Mouse (Mus musculus) adrenal gland, postnatal 14 days (tissue): ENCODE data around the gene Tmem209. TPM values are rescaled to one million over a fixed set of nuclear protein-coding genes. Genes with fewer than 3 reads are reported as not detected.

ENCODE experiments used
- DNase-seq: peaks from one replicate; pipeline ENCODE4 v3.0.0; 2021; ENCODE audit warnings: mixed read lengths
- long read RNA-seq, 2 experiments: library from polyadenylated mRNA; stranded (forward); transcript quantifications; one replicate each; pipeline ENCODE4 v2.0.0; 2021
- total RNA-seq: library from RNA; stranded (reverse); gene quantifications from 2 replicates; pipeline ENCODE4 v1.2.3, GENCODE M21; 2021

The Tmem209 gene
- 24.1 and 24.7 TPM in 2 replicates for total RNA-seq
- long read RNA-seq, experiment 1, transcript Tmem209-204 (15 exons, 3,485 nt): major isoform, 9 of 15 reads
- long read RNA-seq, experiment 1, partial matches to known transcripts: 1 of 15 reads
- long read RNA-seq, experiment 1, other reads (novel, unspliced or antisense): 4 of 15 reads
- long read RNA-seq, experiment 2, transcript Tmem209-204 (15 exons, 3,485 nt): major isoform, 7 of 10 reads
- long read RNA-seq, experiment 2, partial matches to known transcripts: 0 of 10 reads
- long read RNA-seq, experiment 2, other reads (novel, unspliced or antisense): 2 of 10 reads

DNA sequence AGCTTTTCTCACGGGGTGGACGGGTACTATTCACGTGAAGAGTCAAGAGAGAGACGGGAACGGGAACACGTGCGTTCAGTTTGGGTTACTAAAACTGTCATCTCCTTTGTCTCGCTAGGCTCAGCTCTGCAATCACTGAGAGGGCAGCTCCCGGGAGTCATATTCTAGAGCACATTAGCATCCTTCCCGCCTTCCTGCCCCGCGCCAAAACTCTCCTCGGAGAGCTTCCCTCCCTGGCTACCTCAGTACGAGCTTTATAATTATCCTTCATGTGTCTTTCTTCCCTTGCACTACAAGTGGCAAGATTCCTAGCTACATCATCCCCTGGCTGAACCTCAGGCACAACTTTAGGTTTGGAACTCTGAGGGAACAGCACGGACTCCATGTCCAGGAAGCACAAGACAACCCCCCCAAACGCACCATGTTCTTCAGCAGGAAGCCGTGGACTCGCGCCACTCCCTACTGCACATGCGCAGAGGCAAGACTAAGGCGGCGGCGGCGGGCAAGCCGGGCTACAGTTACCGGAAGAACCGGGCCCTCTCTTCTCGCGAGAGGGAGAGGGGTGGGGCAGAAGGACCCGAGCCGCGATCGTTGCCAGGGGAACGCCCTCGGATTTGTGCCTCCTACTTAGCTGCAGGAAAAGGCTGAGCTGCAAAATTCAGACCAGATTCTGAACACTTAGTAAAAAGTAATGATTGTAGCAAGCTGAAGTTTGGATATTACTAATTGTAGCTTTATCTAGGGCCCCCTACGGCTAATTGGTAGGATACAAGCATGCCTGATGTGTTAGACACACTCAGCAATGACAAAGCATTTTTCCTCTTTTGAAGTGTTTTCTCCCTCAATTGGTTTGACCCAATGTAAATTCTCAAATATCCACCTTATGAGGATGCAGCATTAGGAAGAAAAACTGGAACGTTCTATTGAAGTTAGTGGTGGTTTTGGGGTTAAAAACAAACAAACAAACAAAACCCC lies at the start of gene Tmem209, which contains the start of gene Ssmem1:
Tmem209 (minus strand) TSS at position 519 of the 975 bp plus-strand sequence.
Ssmem1 (plus strand) TSS at position 585 of the 975 bp plus-strand sequence.
- DNase-seq: peak; percentile 100

DNA sequence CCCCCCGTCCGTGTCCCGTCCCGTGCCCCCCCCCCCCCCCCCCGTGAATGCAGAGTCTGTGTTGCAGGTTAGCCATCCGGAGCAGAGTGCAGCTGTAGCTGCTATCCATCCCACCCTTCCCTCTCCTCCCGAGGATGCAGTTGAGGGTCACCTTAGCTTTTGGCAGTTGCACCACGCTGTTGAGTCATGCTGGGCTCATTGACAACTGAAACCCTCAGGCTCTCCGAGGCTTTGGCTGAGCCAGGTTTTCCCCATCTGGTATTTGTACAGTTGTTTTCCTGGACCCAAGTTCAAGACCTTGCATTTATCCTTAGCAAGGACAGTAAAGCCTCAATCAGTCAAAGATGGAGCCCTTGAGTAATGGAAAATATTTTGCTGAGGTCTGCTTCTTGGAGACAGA lies 46.5 kb upstream of the Tmem209 start:
- DNase-seq: peak; percentile 86

DNA sequence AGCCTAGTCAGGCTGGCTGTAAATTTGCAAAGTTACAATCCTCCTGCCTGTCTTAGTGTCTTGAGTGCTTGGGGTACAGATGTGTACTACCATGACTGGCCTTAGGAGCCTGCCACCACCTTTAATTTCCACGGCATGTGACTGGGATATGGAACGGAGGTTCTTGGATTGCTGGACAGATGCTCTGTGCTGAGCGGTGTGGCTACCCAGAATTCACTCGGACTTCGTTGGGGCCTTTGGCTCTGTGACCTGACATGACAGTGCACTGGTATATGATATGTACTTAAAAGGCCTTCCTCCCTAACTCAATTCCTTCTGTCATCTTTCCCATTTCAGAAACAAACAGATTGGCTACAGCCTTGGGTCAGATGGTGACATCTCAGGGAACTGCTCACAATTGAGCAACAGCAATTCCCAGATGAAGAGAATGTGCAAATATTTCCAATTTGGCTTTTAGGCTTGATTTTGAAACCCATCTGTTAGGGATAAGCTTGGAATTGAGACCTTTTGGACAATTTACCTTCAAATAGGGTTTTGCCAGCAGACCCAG lies 45.1 kb upstream of the Tmem209 start:
- DNase-seq: no peak

DNA sequence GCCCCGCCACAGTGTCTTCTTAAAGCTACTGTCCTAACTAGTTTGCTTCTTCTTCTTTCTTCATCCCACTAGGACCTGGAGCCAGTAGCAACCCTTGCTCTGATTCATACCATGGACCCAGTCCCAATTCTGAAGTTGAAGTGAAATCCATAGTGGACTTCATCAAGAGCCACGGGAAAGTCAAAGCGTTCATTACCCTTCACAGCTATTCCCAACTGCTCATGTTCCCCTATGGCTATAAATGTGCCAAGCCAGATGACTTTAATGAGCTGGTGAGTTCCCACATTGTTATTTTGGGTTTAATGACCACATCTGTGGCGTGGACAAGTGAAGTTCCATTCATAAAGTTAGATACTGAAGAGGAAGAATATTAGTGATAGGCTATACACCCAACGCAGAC lies 44.5 kb upstream of the Tmem209 start:
- DNase-seq: no peak

- DNase-seq: peak; percentile 66
Observed at GRCm38 (mm10) chr6:30553381-30554010, 43.9 kb upstream of the Tmem209 start.

GRCm38 (mm10) chr6:30552628-30553027 lies 43.0 kb upstream of the Tmem209 start:
- DNase-seq: no peak

DNA sequence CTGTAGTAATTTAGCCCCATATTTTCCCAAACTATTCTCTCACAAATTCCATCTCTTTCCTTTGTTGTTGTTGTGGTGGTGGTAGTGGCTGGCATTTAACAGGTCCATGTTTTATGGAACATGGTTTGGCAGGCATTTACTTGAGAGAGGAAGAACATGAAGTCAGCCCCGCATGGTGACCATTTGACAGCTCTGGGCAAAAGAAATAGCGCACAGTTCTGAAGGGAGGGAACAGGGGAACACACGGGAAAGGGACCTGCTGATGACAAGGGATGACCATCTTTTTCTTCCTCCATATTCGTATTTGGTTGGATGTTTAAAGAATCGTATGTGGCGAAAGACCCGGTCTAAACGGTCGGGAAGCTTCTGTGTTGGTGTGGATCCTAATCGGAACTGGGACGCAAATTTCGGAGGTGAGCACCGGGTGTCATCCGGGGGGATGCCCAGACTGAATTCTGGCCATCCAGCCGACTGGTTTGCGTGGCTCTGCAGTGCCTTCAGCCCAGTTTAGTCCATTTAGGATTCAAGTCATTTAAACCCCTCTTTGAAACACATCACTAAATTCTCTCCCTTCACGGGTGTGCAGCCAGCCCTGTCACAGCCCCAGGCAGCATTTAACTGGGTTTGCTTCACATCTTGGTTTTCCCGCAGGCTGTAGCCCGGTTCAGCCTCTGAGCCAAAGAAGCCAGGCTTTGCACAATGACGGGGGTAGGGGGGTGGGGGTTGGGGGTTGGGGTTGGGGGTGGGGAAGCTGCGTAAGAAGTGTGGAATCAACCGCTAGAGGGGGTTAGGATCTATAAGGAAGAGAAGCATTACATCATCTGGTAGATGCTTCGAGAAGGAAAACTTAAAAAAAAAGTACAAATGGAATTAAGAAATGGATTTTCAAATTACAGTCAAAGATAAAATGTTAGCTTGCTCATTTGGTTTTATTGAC lies 42.3 kb upstream of the Tmem209 start:
- no peak for DNase-seq

DNA sequence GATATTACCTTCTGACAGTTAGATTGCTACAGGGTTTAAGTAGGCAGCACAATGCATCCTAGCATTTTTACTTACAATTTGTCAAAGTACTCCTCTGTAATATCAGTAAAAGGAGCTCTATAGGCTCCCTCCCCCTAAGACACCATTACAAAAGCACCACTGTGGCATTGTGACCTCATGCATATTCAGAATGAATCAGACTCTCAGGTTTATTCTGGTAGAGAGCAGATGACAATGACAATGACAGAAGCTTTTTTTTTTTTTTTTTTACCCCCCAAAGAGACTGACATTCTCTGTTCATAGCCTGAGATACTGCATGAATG lies 41.6 kb upstream of the Tmem209 start:
- DNase-seq: no peak

GRCm38 (mm10) chr6:30550496-30551192 lies 41.1 kb upstream of the Tmem209 start:
- no peak for DNase-seq

DNA sequence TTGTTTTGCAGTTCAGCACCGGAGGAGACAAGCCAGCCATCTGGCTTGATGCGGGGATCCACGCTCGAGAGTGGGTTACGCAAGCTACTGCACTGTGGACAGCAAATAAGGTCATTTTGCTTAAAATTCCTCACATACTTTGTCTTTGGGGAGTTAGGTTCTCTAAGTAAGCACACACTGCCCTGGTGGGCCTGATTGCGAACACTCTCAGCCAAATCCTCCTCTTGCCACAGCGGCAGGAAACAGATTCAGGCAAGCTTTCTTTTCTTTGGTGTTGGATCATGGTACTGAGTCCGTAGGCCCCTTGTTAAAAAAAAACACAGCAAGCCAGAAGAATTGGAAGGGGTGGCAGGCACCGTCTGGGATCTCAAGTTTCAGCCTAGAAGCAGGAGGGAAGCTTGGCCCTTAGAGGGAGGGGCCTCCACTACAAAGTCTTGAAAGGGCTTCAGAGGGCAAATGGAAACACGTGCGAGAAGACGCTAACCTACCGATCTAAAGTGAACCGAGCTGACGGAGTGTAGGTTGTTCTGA lies 39.7 kb upstream of the Tmem209 start:
- peak; percentile 38 for DNase-seq

- DNase-seq: peak; percentile 75
Observed at GRCm38 (mm10) chr6:30547656-30548306, 38.2 kb upstream of the Tmem209 start.

GRCm38 (mm10) chr6:30547274-30547645 lies 37.7 kb upstream of the Tmem209 start:
- DNase-seq: peak; percentile 57

DNA sequence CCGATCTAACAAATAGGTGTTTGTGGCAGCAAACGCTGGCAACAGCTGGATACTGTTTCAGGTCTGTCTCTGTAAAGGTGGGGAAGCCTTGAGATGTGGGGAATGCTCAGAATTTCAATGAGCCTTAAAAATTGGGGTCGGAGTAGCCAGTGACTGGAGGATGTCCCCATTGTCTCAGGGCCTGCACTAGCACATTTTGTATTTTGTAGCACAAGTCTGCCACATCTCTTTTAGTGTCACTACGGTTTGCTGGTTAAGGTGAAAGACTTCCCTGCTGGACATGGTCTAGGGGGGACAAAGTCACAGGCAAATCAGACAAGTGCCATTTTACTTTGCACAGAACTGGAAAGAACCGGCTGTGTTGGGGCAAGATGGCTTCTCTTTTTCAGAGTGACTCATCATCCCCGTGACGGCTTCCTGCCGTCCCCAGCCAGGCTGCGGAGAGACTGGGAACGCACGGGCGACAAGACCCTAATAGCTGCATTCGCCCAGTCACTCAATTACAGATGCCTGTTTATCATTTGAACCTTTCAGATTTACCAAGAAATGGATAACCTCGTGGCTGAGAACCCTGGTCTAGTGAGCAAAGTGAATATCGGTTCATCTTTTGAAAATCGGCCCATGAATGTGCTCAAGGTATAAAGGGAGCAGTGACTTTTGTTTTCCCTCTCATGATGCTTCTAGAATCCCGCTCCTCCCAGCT lies 37.1 kb upstream of the Tmem209 start:
- DNase-seq: peak; percentile 59

- DNase-seq: no peak
Observed at GRCm38 (mm10) chr6:30545689-30546088, 36.1 kb upstream of the Tmem209 start.

GRCm38 (mm10) chr6:30543851-30544250 lies 34.3 kb upstream of the Tmem209 start:
- DNase-seq: no peak

GRCm38 (mm10) chr6:30543077-30543476 lies 33.5 kb upstream of the Tmem209 start:
- DNase-seq: no peak

DNA sequence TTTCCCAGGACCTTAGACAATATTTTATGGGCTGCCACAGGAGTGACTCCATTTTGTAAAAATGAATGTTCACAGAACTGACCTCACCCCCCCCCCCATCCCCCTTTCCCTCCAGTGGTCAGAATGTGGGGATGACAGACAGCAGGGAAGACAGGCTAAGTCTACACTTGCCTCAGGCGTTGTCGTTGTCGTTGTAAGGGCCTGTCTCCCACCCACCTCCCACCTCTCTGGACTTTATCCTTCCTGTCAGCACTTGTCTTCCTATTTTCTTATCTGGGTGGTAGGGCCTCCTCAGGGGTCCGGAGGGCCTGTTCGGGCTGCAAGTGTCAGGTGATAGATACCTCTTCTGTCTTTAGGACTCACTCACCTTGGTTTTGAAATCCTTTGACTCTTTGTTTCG lies 32.7 kb upstream of the Tmem209 start:
- no peak for DNase-seq

DNA sequence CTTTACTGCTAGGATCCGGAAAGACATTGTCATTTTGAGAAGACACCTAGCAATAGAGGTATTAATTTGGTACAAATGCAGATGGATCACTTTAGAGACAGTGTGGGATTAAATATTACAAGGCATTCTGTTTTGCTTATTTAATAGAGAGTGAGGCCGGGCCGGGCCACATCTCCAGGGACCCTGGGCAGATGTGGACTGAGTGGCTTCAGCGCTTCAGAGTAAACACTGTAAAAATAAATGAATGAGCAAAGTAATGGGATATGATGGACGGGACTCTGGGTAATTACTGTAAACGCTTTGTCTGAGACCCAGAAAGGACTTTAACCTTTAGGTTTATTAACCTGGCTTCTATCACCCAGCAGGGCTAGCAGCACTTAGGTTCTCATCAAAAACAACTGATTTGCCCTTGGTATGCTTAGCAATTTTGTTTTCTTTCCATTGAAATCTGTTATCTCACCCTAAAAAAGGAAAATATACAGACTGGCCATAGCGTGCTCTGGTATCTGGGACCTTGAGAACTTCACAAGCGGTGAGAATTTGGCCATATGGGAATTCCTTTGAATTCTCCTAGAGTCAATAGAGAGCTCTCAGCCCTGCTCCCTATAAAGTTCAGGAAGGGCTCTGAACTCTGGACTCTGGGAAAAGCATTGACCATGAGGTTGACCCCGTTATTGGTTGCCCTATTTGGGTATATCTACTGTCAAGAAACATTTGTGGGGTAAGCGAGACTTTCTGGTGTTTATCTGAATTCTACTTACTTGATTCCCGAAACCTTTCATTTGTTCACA lies 31.6 kb upstream of the Tmem209 start, which contains the start of gene Cpa2:
Cpa2 (plus strand) TSS at position 574 of the 791 bp plus-strand sequence.
- DNase-seq: no peak
